In the genomic region with DNA sequence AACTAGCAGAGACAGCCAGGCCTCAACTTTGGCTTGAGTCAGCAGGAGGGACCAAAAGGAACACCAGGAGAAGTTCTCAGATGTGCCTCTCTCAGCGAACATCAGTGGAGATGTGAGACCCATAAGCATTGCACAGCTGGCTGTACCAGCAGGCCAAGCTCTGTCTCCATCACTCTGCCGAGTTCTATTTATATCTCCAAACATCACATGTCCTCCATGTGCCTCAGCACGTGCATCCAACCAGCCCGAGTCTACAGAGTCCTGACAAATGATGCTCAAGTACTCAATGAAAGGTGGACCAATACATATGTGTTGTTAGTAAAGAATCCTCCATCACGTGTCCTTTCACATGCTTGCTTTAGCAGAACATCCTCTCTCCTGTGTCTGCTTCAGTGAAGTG, we compare ENCODE assay signal across 18 mouse cellular contexts.
DNase-seq lines count a peak whose midpoint lies in the region; TF ChIP-seq lines count a peak whose summit lies in the region.
"Had no signal": no experiment of that assay in that cellular context is flagged by ENCODE, and none has a peak within 500 bp of the region (broad histone marks: within the 10 kb centered on the region; RNA-seq: fewer than 3 reads in every experiment).

No protein-coding gene starts in this region.

- dilution Hi-C loops in CH12.LX (cut with MboI; ENCODE audit: extremely low pct_ligation_motif_present, extremely low pct_unique_long_range_greater_than_20kb, low sequenced_read_pairs) = no loop called here

- no peak overlapping the region for H3K4me2 ChIP-seq in CH12.LX (ENCODE audit: insufficient read depth, low read depth, poor library complexity, severe bottlenecking)

- DNase-seq in heart, adult 11 months = peak; percentile 89
- DNase-seq in heart, adult 8-10 months (ENCODE audit: low spot score) = no peak
- DNase-seq in heart, embryonic 10.5 days (ENCODE audit: low spot score) = peak; percentile 62
- DNase-seq in heart, adult 9 months (ENCODE audit: low spot score in 2 of 2) = no peak
- DNase-seq in CH12.LX (ENCODE audit: extremely low read depth) = no peak
- no peak for DNase-seq in layer of hippocampus, adult 2 months (ENCODE audit: low spot score in 2 of 2)
- DNase-seq: adrenal gland, adult 2 months; adrenal gland, adult 8-10 months; adrenal gland, postnatal 10 days; adrenal gland, postnatal 14 days; adrenal gland, postnatal 25 days; adrenal gland, postnatal 36 days; B cell, adult 2 months; cerebellum, adult 11 months; cerebellum, adult 11-12 months; cerebellum, adult 18-20 months; cerebellum, adult 2 months had no signal

- no peaks in the 10 kb centered on the region for H3K9me3 ChIP-seq in heart, embryonic 10.5 days
- no peaks in the 10 kb centered on the region for H3K9me3 ChIP-seq in CH12.LX (replicated peaks; ENCODE audit: low read length)
- H3K9me3 ChIP-seq: G1E had no signal

- no peaks in the 10 kb centered on the region for H3K36me3 ChIP-seq in heart, embryonic 10.5 days
- H3K36me3 ChIP-seq in CH12.LX (replicated peaks in 1 of 2; ENCODE audit: control insufficient read depth in 1 of 2, insufficient read depth in 1 of 2, low read length in 1 of 2) = no peaks in the 10 kb centered on the region
- H3K36me3 ChIP-seq: G1E had no signal

- no peaks in the 10 kb centered on the region for H3K27me3 ChIP-seq in heart, embryonic 10.5 days (ENCODE audit: insufficient read depth, poor library complexity, severe bottlenecking)
- no peaks in the 10 kb centered on the region for H3K27me3 ChIP-seq in CH12.LX (replicated peaks)

- no peaks in the 10 kb centered on the region for H3K79me2 ChIP-seq in CH12.LX (replicated peaks; ENCODE audit: control insufficient read depth, extremely low read depth, insufficient read depth, poor library complexity, severe bottlenecking)

- no peak for TF ChIP-seq CTCF in CH12.LX (conservative IDR thresholded peaks at IDR 0.05 in 1 of 2, IDR thresholded peaks at IDR 0.05 in 1 of 2; ENCODE audit: low read depth in 2 of 2, low read length in 2 of 2)
- no peak for TF ChIP-seq CTCF in layer of hippocampus, adult 2 months (conservative IDR thresholded peaks at IDR 0.05)

- TF ChIP-seq RAD21 in CH12.LX (IDR thresholded peaks at IDR 0.05; ENCODE audit: low read depth, low read length) = no peak

- no peak overlapping the region for H3K9ac ChIP-seq in CH12.LX (ENCODE audit: insufficient read depth, low read depth)

- H3K4me1 ChIP-seq in heart, embryonic 10.5 days = peaks cover 20% of the 10 kb centered on the region
- peaks cover 3 to 13% of the 10 kb centered on the region in 2 experiments; a peak in 3 of 4 replicates for H3K4me1 ChIP-seq in CH12.LX (ENCODE audit: control insufficient read depth in 1 of 2, insufficient read depth in 2 of 2)

- no peak for TF ChIP-seq EP300 in CH12.LX (IDR thresholded peaks at IDR 0.05; ENCODE audit: low read length)

- 73% methylated on average over 5 of the region's 5 CpGs for WGBS in heart, embryonic 10.5 days

- in situ Hi-C loops in CH12.LX (cut with MboI; ENCODE audit: low pct_ligation_motif_present, low pct_unique_long_range_greater_than_20kb, low sequenced_read_pairs) = no loop called here

- H3K4me3 ChIP-seq in heart, embryonic 10.5 days = no peak overlapping the region
- H3K4me3 ChIP-seq in CH12.LX (replicated peaks in 1 of 3; ENCODE audit: low read depth in 2 of 3, low read length in 2 of 3, poor library complexity in 1 of 3) = no peak overlapping the region
- H3K4me3 ChIP-seq in layer of hippocampus, adult 2 months = no peak overlapping the region

- H3K27ac ChIP-seq in heart, embryonic 10.5 days = no peak overlapping the region
- no peak overlapping the region for H3K27ac ChIP-seq in CH12.LX (ENCODE audit: insufficient read depth, low read depth)
- no peak overlapping the region for H3K27ac ChIP-seq in layer of hippocampus, adult 2 months

- TF ChIP-seq POLR2A in CH12.LX (IDR thresholded peaks at IDR 0.05; ENCODE audit: low read depth, low read length) = no peak

TF ChIP-seq in CH12.LX, 34 proteins besides CTCF, POLR2A, EP300 and RAD21:
- TF ChIP-seq BHLHE40 (IDR thresholded peaks at IDR 0.05; ENCODE audit: low read depth, low read length) (peak; percentile 40; the same call in 1 of the 2 replicates), E2F4 (IDR thresholded peaks at IDR 0.05; ENCODE audit: insufficient replicate concordance, low read depth, low read length) (no peak)

Comparison
In these comparisons a context has a peak if more than half of its experiments do, and no peak if none do; other contexts are left out.
1. DNase-seq: peak in heart, adult 11 months (single experiment) and heart, embryonic 10.5 days (single experiment); none in heart, adult 8-10 months (single experiment), heart, adult 9 months (0 of 2), CH12.LX (single experiment) and layer of hippocampus, adult 2 months (0 of 2).